Mouse (Mus musculus) bone marrow, adult 2 months (tissue): ENCODE data around the gene Itga9.

Experiments used
- CTCF ChIP-seq: fragments of 200-500 bp; IDR thresholded peaks from 2 replicates; pipeline ENCODE4 v1.5.1; 2011; ENCODE audit warnings: low read length, control low read depth; ENCODE audit not compliant: control insufficient read depth, insufficient read depth
- POLR2A ChIP-seq: fragments of 200-500 bp; IDR thresholded peaks from 2 replicates; pipeline ENCODE4 v1.6.1; 2011; ENCODE audit warnings: low read depth, mild to moderate bottlenecking, control low read depth, low read length, borderline replicate concordance; ENCODE audit not compliant: control insufficient read depth

DNA sequence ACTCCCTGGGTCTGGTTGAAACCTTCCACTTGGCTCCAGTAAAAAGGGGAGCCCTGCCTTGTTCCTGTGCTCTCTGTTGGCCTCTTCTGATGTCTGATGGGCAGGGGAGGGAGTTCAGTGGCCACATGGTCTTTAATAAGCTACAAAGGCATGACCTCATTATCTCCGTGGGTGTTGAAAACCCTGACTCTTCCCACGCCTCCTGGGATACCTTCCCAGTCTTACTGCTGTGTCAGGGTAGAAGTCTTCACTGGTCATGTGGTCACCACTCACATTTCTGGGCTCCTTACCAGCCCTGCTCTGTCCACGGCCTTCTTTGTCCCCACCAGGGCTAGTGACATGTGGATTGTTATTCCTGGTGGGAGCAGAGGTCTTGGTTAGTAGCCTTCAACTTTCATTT is 331.0 kb downstream of the Itga9 start:
- TF ChIP-seq CTCF (no peak), POLR2A (no peak)
